Mouse (Mus musculus): ENCODE measurements at regions not wholly inside any gene's neighbourhood (a gene's known extent, or its start where the extent isn't known, plus 50 kb on each side); places are given as distances from the start of the nearest gene placed in this dataset.

- WGBS: 80% methylated on average over 10 of the region's 10 CpGs
- TF ChIP-seq POLR2A (IDR thresholded peaks at IDR 0.05; ENCODE audit: insufficient read depth, low read depth, low read length) (no peak), EP300 (IDR thresholded peaks at IDR 0.05; ENCODE audit: insufficient read depth, low read depth, low read length) (no peak), CTCF (IDR thresholded peaks at IDR 0.05) (no peak)
These were observed 306.1 kb downstream of the Meis1 start for GRCm38 (mm10) chr11:18712642-18713053.

GRCm38 (mm10) chr11:18709628-18710027, 309.2 kb downstream of the Meis1 start:
- 71% methylated on average over 3 of the region's 3 CpGs for WGBS
- Histone ChIP-seq H3K27ac (no peak overlapping the region), H3K4me3 (no peak overlapping the region), H3K36me3 (ENCODE audit: control insufficient read depth, insufficient read depth, low read length) (no peaks in the 10 kb centered on the region), H3K79me2 (replicated peaks; ENCODE audit: control insufficient read depth, insufficient read depth, low read length) (no peaks in the 10 kb centered on the region), H3K27me3 (ENCODE audit: control insufficient read depth, insufficient read depth, low read length) (no peaks in the 10 kb centered on the region), H3K9ac (ENCODE audit: low read depth, low read length) (no peak overlapping the region), H3K4me1 (ENCODE audit: control insufficient read depth, insufficient read depth, low read length) (no peaks in the 10 kb centered on the region)
- intact Hi-C loops (cut with DNase I): no loop called here
- DNase-seq: no peak
- TF ChIP-seq CTCF (IDR thresholded peaks at IDR 0.05) (no peak), EP300 (IDR thresholded peaks at IDR 0.05; ENCODE audit: insufficient read depth, low read depth, low read length) (no peak), POLR2A (IDR thresholded peaks at IDR 0.05; ENCODE audit: insufficient read depth, low read depth, low read length) (no peak)

More at GRCm38 (mm10) chr11:18712642-18713053, 306.1 kb downstream of the Meis1 start:
- H3K4me1 ChIP-seq (ENCODE audit: control insufficient read depth, insufficient read depth, low read length): no peaks in the 10 kb centered on the region
- no peak overlapping the region for H3K27ac ChIP-seq
- H3K79me2 ChIP-seq (replicated peaks; ENCODE audit: control insufficient read depth, insufficient read depth, low read length): no peaks in the 10 kb centered on the region
- H3K4me3 ChIP-seq: no peak overlapping the region
- no peak overlapping the region for H3K9ac ChIP-seq (ENCODE audit: low read depth, low read length)
- H3K36me3 ChIP-seq (ENCODE audit: control insufficient read depth, insufficient read depth, low read length): no peaks in the 10 kb centered on the region
- DNase-seq: no peak
- H3K27me3 ChIP-seq (ENCODE audit: control insufficient read depth, insufficient read depth, low read length): no peaks in the 10 kb centered on the region
- intact Hi-C loops (cut with DNase I): no loop called here

DNA sequence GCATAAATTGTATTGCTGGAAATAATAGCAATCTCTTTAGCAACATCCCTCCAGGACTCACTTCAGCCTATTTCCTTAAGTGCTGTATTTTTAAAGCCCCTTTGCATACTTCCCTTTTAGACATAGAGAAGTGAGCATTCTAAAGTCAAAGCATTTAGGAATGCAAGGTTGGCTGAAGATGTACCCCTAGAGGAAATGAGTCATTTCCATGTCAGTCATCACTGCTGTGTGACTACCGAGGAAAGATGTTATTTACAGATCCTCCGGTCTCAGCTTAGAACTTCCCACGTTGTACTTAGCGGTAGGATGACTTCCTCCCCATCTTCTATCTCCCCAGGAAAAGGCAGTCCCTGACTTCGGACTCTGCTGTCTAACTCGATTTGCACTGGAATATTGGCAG, 337.2 kb downstream of the Meis1 start:
- H3K36me3 ChIP-seq (ENCODE audit: control insufficient read depth, insufficient read depth, low read length): no peaks in the 10 kb centered on the region
- H3K27ac ChIP-seq: no peak overlapping the region
- no peak overlapping the region for H3K9ac ChIP-seq (ENCODE audit: low read depth, low read length)
- TF ChIP-seq POLR2A (IDR thresholded peaks at IDR 0.05; ENCODE audit: insufficient read depth, low read depth, low read length) (no peak), EP300 (IDR thresholded peaks at IDR 0.05; ENCODE audit: insufficient read depth, low read depth, low read length) (no peak), CTCF (IDR thresholded peaks at IDR 0.05) (no peak)
- 35% methylated on average over 6 of the region's 6 CpGs for WGBS
- no peaks in the 10 kb centered on the region for H3K79me2 ChIP-seq (replicated peaks; ENCODE audit: control insufficient read depth, insufficient read depth, low read length)
- no peaks in the 10 kb centered on the region for H3K27me3 ChIP-seq (ENCODE audit: control insufficient read depth, insufficient read depth, low read length)
- no peaks in the 10 kb centered on the region for H3K4me1 ChIP-seq (ENCODE audit: control insufficient read depth, insufficient read depth, low read length)
- no peak overlapping the region for H3K4me3 ChIP-seq
- DNase-seq: no peak
- intact Hi-C loops (cut with DNase I): loop anchor here (5.0 kb wide), 1 partner anchor 529 kb away; no protein-coding TSS in a partner anchor

- intact Hi-C loops (cut with DNase I): no loop called here
- H3K27me3 ChIP-seq (ENCODE audit: control insufficient read depth, insufficient read depth, low read length): no peaks in the 10 kb centered on the region
- H3K27ac ChIP-seq: no peak overlapping the region
- 82% methylated on average over 2 of the region's 2 CpGs for WGBS
- H3K4me3 ChIP-seq: no peak overlapping the region
- H3K79me2 ChIP-seq (replicated peaks; ENCODE audit: control insufficient read depth, insufficient read depth, low read length): no peaks in the 10 kb centered on the region
- no peak for DNase-seq
- TF ChIP-seq POLR2A (IDR thresholded peaks at IDR 0.05; ENCODE audit: insufficient read depth, low read depth, low read length) (no peak), EP300 (IDR thresholded peaks at IDR 0.05; ENCODE audit: insufficient read depth, low read depth, low read length) (no peak), CTCF (IDR thresholded peaks at IDR 0.05) (no peak)
- H3K36me3 ChIP-seq (ENCODE audit: control insufficient read depth, insufficient read depth, low read length): no peaks in the 10 kb centered on the region
- no peaks in the 10 kb centered on the region for H3K4me1 ChIP-seq (ENCODE audit: control insufficient read depth, insufficient read depth, low read length)
- H3K9ac ChIP-seq (ENCODE audit: low read depth, low read length): no peak overlapping the region
These were observed 341.9 kb downstream of the Meis1 start for GRCm38 (mm10) chr11:18676876-18677275.

- H3K36me3 ChIP-seq (ENCODE audit: control insufficient read depth, insufficient read depth, low read length): no peaks in the 10 kb centered on the region
- H3K79me2 ChIP-seq (replicated peaks; ENCODE audit: control insufficient read depth, insufficient read depth, low read length): no peaks in the 10 kb centered on the region
- no peak for DNase-seq
- H3K4me3 ChIP-seq: no peak overlapping the region
- TF ChIP-seq EP300 (IDR thresholded peaks at IDR 0.05; ENCODE audit: insufficient read depth, low read depth, low read length) (no peak), POLR2A (IDR thresholded peaks at IDR 0.05; ENCODE audit: insufficient read depth, low read depth, low read length) (no peak), CTCF (IDR thresholded peaks at IDR 0.05) (no peak)
- no peaks in the 10 kb centered on the region for H3K27me3 ChIP-seq (ENCODE audit: control insufficient read depth, insufficient read depth, low read length)
- H3K4me1 ChIP-seq (ENCODE audit: control insufficient read depth, insufficient read depth, low read length): no peaks in the 10 kb centered on the region
- intact Hi-C loops (cut with DNase I): no loop called here
- 90% methylated on average over 2 of the region's 2 CpGs for WGBS
- no peak overlapping the region for H3K9ac ChIP-seq (ENCODE audit: low read depth, low read length)
- H3K27ac ChIP-seq: no peak overlapping the region
These were observed 347.8 kb downstream of the Meis1 start for GRCm38 (mm10) chr11:18670967-18671366.

DNA sequence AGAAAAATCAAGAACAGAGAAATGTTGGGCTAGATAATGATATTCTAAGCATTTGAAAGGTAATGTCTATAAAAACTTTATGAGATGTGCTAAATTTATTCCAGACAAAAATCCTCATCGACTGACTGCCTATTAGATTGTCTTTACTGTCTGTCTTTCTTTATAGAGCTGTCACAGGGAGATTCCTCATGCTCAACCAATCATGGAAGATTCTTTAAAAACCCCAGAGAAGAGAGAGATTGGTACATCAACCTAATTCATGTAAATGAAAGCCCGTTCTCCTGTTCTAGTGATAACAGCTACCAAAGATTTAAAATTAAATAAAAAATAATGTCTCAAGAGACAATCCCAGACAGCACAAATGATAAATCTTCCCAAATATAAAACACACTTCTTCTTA, 349.5 kb downstream of the Meis1 start:
- TF ChIP-seq EP300 (IDR thresholded peaks at IDR 0.05; ENCODE audit: insufficient read depth, low read depth, low read length) (no peak), CTCF (IDR thresholded peaks at IDR 0.05) (no peak), POLR2A (IDR thresholded peaks at IDR 0.05; ENCODE audit: insufficient read depth, low read depth, low read length) (no peak)
- 76% methylated on average over 2 of the region's 2 CpGs for WGBS
- Histone ChIP-seq H3K79me2 (replicated peaks; ENCODE audit: control insufficient read depth, insufficient read depth, low read length) (no peaks in the 10 kb centered on the region), H3K9ac (ENCODE audit: low read depth, low read length) (no peak overlapping the region), H3K4me3 (no peak overlapping the region), H3K4me1 (ENCODE audit: control insufficient read depth, insufficient read depth, low read length) (no peaks in the 10 kb centered on the region), H3K27ac (no peak overlapping the region), H3K27me3 (ENCODE audit: control insufficient read depth, insufficient read depth, low read length) (no peaks in the 10 kb centered on the region), H3K36me3 (ENCODE audit: control insufficient read depth, insufficient read depth, low read length) (no peaks in the 10 kb centered on the region)
- intact Hi-C loops (cut with DNase I): no loop called here
- DNase-seq: no peak
